Mouse (Mus musculus) cerebellum, adult 2 months (tissue): ENCODE results near the gene Gal.

ENCODE experiments used
- CTCF ChIP-seq: fragments of 200-500 bp; IDR thresholded peaks from 2 replicates; pipeline ENCODE4 v1.5.1; 2011; ENCODE audit warnings: low read depth, mild to moderate bottlenecking, control low read depth, low read length, moderate library complexity, borderline replicate concordance; ENCODE audit not compliant: insufficient read depth
- POLR2A ChIP-seq: fragments of 200-500 bp; IDR thresholded peaks from 2 replicates; pipeline ENCODE4 v1.6.1; 2011; ENCODE audit warnings: low read length, control low read depth, borderline replicate concordance; ENCODE audit not compliant: insufficient read depth

- TF ChIP-seq CTCF, result no peak
- TF ChIP-seq POLR2A, result no peak
Observed at GRCm38 (mm10) chr19:3434124-3434523, 19.8 kb upstream of the Gal start.
